Mouse (Mus musculus): ENCODE measurements at regions not wholly inside any gene's neighbourhood (a gene's known extent, or its start where the extent isn't known, plus 50 kb on each side); places are given as distances from the start of the nearest gene placed in this dataset.

DNA sequence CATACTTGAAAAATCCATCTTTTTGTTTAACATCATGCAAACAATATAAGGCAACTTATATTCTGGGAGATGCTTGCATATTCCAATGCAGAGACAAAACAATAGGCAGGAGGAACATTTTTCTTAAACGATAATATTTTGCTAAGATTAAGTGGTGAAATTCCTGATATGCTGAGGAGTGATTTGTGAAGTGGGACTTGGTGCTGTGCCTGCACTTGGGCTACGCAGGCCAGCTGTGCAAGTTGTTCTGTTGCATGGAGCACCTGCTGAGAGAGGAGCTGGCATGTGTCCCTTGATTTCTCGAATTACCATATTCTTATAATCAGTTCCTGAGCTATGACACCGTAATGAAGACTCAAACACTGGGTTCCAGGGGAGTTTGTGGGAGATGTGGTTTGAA, 316.1 kb upstream of the Itga1 start:
- TF ChIP-seq POLR2A (IDR thresholded peaks at IDR 0.05; ENCODE audit: borderline replicate concordance, insufficient read depth, low read length) (no peak), CTCF (IDR thresholded peaks at IDR 0.05; ENCODE audit: borderline replicate concordance, insufficient read depth, low read depth, low read length) (no peak)

All from cerebellum, adult 2 months (tissue).